Mouse (Mus musculus) testis, adult 2 months (tissue): Measurements from ENCODE around the gene Smyd2. TPM values are rescaled to one million over a fixed set of nuclear protein-coding genes. Genes with fewer than 3 reads are reported as not detected.

Experiments used
- H3K27ac ChIP-seq: fragments of 200-500 bp; 2 replicates; pipeline ENCODE4 v1.5.1; 2012; ENCODE audit warnings: low read depth, low read length; ENCODE audit not compliant: control insufficient read depth, insufficient read depth
- H3K27me3 ChIP-seq: fragments of 200-500 bp; 2 replicates; pipeline ENCODE4 v1.6.1; 2012; ENCODE audit warnings: mild to moderate bottlenecking, low read length, moderate library complexity; ENCODE audit not compliant: control insufficient read depth, insufficient read depth
- H3K36me3 ChIP-seq: fragments of 200-500 bp; 2 replicates; pipeline ENCODE4 v1.6.1; 2012; ENCODE audit warnings: mild to moderate bottlenecking, low read length; ENCODE audit not compliant: control insufficient read depth, insufficient read depth
- H3K4me1 ChIP-seq: fragments of 200-500 bp; 2 replicates; pipeline ENCODE4 v1.6.1; 2012; ENCODE audit warnings: low read length; ENCODE audit not compliant: control insufficient read depth, insufficient read depth
- H3K4me3 ChIP-seq: fragments of 200-500 bp; 2 replicates; pipeline ENCODE4 v1.5.1; 2012; ENCODE audit warnings: low read depth, mild to moderate bottlenecking, low read length, moderate library complexity, mixed read lengths; ENCODE audit not compliant: control insufficient read depth
- CTCF ChIP-seq: fragments of 200-500 bp; IDR thresholded peaks from 2 replicates; pipeline ENCODE4 v1.5.1; 2012; ENCODE audit warnings: low read depth, mild to moderate bottlenecking, inconsistent platforms, low read length, moderate library complexity; ENCODE audit not compliant: control insufficient read depth, insufficient read depth, insufficient replicate concordance
- POLR2A ChIP-seq: fragments of 200-500 bp; IDR thresholded peaks from 2 replicates; pipeline ENCODE4 v1.6.1; 2012; ENCODE audit warnings: low read depth, mild to moderate bottlenecking, inconsistent platforms, low read length, moderate library complexity; ENCODE audit not compliant: control insufficient read depth
- polyA plus RNA-seq: library from polyadenylated mRNA; depleted of rRNA; stranded (reverse); fragments of >200 nt; gene quantifications from 2 replicates; pipeline ENCODE4 v1.2.3, GENCODE M21; 2012

Smyd2 gene
- polyA plus RNA-seq, 1 experiment = 22.1 TPM

DNA sequence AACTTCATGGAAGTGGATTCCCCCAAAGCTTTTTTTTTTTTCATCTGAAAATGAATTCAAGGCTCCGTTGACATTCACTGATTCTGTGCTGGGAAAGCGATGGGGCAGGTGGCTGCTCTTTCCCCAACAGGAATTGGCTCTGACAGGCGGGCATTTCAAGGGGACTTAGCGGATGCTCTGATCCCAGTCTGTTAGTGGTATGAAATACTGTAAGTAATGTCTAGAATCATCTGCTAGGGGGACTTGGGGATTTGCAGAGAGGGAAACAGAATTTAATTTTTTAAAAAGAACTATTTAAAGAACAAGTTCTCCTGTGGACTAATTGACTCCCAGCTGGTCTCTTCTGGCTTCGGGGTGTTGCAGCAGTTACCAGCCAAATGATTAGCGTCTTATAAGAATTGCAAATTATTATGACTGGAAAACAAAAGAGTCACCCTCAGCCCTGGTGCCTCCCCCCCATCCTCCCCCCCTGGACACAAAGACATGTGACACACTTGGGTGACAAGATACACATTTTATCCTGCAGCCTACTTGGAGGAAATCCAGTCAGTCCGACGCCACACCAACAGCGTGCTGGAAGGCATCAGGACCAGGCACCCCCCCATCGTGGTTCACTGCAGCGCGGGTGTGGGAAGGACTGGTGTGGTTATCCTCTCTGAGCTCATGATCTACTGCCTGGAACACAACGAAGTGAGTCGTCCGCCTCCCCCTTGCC lies 57.2 kb downstream of the Smyd2 start:
- Histone ChIP-seq H3K4me3 (no peak overlapping the region), H3K27me3 (no peaks in the 10 kb centered on the region), H3K36me3 (no peaks in the 10 kb centered on the region), H3K4me1 (peaks cover 4% of the 10 kb centered on the region), H3K27ac (no peak overlapping the region)
- TF ChIP-seq CTCF (no peak), POLR2A (no peak)

DNA sequence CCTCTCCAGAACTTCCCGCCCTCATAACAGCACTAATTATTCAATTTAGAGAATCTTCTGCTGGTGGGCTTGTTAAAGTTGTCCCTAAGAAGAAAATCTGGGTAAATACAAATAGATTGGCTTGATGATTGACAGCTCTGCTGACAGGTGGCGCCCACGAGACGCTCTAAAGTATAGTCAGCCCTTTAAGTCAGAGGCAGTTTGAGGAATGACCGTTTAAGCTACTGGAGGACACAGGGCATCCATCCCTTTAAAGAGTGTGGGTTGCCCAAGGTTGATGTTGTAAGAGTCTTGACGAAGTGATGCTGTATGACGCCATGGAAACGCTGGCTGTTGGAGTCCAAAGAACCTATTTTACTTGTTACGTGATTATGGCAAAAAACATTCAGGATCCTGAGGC lies 57.9 kb downstream of the Smyd2 start:
- TF ChIP-seq POLR2A = no peak
- TF ChIP-seq CTCF = no peak
- no peak overlapping the region for H3K4me3 ChIP-seq
- H3K27me3 ChIP-seq = no peaks in the 10 kb centered on the region
- no peaks in the 10 kb centered on the region for H3K36me3 ChIP-seq
- H3K4me1 ChIP-seq = peaks cover 4% of the 10 kb centered on the region
- H3K27ac ChIP-seq = no peak overlapping the region

DNA sequence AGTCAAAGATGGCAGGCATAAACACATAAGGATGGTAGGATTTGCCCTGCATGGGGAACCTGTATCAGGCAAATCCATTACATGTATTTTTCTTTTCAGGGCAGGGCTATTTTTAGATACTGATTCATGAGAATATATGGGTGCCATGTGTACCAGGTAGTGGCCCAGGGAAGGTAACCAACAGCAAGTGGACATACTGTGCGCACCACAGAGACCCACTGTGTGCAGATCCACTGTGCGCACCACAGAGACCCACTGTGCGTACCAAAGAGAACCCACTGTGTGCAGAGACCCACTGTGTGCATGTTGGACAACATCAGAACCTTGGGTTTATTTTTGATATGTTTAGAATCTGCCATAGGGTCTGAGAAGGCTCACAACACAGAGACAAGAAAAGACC lies 58.4 kb downstream of the Smyd2 start:
- no peak overlapping the region for H3K27ac ChIP-seq
- TF ChIP-seq POLR2A (no peak), CTCF (no peak)
- H3K4me3 ChIP-seq = no peak overlapping the region
- H3K4me1 ChIP-seq = peaks cover 4% of the 10 kb centered on the region
- H3K27me3 ChIP-seq = no peaks in the 10 kb centered on the region
- no peaks in the 10 kb centered on the region for H3K36me3 ChIP-seq

DNA sequence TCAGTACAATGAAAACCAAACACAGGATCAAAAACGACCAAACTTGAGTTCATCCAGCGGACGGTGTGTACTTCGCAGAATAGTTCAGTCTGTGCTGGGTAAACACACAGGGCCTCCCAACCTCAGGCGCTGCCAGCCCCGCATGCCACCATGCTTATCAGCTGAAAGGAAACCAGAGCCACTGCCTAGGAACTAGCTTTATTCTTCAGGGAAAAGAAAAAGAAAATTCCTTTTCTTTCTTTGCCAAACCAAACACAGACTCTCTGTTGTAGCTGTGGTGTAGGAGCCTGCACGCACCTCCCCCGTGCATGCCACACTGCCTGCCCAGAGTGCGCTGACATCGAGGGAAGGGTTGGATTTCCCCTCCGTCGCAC lies 61.2 kb downstream of the Smyd2 start:
- no peaks in the 10 kb centered on the region for H3K36me3 ChIP-seq
- H3K27me3 ChIP-seq = no peaks in the 10 kb centered on the region
- no peaks in the 10 kb centered on the region for H3K4me1 ChIP-seq
- no peak overlapping the region for H3K4me3 ChIP-seq
- no peak overlapping the region for H3K27ac ChIP-seq
- TF ChIP-seq CTCF = no peak
- TF ChIP-seq POLR2A = no peak

DNA sequence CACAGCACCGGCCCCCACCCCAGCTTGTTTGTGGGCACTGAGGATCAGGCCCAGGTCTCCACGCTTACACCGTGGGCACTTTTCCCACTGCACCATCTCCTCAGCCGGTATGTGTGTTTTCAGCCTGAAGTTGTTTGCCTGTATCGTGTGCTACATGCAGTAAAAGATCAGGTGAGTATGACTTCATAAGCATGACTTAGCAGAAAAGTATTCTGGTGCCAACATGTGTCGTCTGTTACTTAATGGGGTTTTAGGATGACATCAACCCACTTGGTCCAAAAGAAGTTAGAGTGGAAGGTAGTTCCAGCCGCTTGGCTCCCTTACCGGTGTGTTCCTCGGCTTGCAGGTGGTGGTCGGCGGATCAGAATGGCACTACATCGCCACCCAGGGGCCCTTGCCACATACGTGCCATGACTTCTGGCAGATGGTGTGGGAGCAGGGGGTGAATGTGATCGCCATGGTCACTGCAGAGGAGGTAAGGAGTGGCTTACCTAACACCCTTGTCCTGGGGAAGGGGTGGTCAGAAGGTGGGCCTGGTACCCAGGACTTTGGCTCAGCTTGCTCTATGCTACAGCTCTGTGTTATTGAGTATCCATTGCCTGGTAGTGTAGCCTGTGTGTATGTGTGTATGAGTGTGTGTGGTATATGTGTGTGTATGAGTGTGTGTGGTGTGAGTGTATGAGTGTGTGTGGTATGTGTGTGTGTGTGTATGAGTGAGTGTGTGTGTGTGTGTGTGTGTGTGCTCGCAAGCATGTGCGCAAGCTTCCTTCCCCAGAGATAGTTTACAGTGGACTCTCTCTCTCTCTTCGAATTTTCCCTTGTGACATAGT lies 61.8 kb downstream of the Smyd2 start:
- Histone ChIP-seq H3K4me3 (no peak overlapping the region), H3K36me3 (no peaks in the 10 kb centered on the region), H3K4me1 (no peaks in the 10 kb centered on the region), H3K27me3 (no peaks in the 10 kb centered on the region), H3K27ac (0 out of 2 replicates have a peak overlapping the region, but pooled peaks have one; percentile 10)
- TF ChIP-seq POLR2A = no peak
- TF ChIP-seq CTCF = no peak

DNA sequence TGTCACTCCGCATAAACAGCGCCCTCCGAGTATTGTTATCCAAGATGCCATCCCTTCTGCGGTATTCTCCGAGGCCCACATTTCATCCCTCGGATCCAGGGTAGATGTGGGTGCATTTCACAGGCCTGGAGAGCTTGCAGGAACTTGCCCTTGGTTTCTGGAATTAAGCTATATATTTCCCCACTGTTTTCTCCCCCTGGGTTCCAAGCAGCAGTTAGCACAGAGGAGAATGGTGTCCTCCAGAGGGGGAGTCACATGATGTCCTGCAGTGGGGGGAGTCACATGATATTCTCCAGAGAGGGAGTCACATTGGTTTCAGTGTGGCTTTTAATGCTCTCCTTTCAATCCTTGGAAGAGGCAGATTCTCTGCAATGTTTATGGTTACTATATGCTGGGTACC lies 63.8 kb downstream of the Smyd2 start:
- H3K36me3 ChIP-seq = no peaks in the 10 kb centered on the region
- TF ChIP-seq POLR2A = no peak
- TF ChIP-seq CTCF = no peak
- H3K27me3 ChIP-seq = no peaks in the 10 kb centered on the region
- H3K4me3 ChIP-seq = no peak overlapping the region
- no peaks in the 10 kb centered on the region for H3K4me1 ChIP-seq
- no peak overlapping the region for H3K27ac ChIP-seq

DNA sequence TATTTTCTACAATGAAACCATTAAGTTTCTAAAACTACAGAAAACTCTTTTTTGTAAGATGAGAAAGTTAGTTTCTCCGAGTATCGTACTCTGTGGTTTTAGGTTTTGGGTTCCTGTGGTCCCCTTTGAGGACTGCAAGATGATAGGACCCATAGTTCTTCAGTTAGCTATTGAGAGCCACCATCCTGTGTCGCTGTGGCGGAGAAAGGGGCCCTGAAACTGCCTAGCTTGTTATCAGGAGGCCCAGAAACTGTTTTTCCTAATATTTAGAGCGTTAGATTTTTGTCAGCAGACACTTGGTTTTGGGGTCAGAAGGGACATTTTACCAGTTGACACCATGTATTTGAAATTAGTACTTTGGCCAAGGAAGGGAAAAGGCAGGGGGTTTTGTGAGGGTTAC lies 66.4 kb downstream of the Smyd2 start:
- H3K36me3 ChIP-seq = no peaks in the 10 kb centered on the region
- H3K27me3 ChIP-seq = no peaks in the 10 kb centered on the region
- no peak overlapping the region for H3K27ac ChIP-seq
- TF ChIP-seq POLR2A (no peak), CTCF (no peak)
- H3K4me3 ChIP-seq = no peak overlapping the region
- H3K4me1 ChIP-seq = no peaks in the 10 kb centered on the region
